Mouse (Mus musculus): ENCODE data around the gene Dgkq.

DNA sequence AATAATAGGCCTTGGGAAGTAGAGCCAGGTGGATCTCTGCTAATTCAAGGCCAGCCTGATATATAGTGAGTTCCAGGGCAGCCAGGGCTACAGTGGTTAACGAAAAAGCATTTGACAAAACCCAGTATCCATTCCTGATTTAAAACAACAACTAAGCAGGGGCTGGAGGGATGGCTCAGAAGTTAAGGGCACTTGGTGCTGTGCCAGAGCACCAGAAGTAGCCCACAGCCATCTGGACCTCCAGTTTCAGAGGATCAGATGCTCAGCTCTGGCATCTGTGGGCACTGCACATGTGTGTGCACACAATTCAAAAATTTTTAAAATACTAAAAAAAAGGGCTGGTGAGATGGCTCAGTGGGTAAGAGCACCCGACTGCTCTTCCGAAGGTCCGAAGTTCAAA is 35.8 kb downstream of the Dgkq start:
- TF ChIP-seq CTCF (IDR thresholded peaks at IDR 0.05; ENCODE audit: low read depth, low read length) (no peak), POLR2A (IDR thresholded peaks at IDR 0.05; ENCODE audit: borderline replicate concordance, low read depth, low read length) (no peak)

All from bone marrow macrophage, adult 2 months (primary cell).